Mouse (Mus musculus) bone marrow, adult 2 months (tissue): ENCODE measurements around the gene Abhd12. TPM values are rescaled to one million over a fixed set of nuclear protein-coding genes. Genes with fewer than 3 reads are reported as not detected.

Experiments used
- H3K27ac ChIP-seq: fragments of 200-500 bp; 2 replicates; pipeline ENCODE4 v1.5.1; 2012; ENCODE audit warnings: low read depth, mild to moderate bottlenecking, control low read depth, inconsistent platforms, low read length; ENCODE audit not compliant: control insufficient read depth, poor library complexity, insufficient read depth
- H3K4me1 ChIP-seq: fragments of 200-500 bp; 2 replicates; pipeline ENCODE4 v1.6.1; 2011; ENCODE audit warnings: low read length; ENCODE audit not compliant: control insufficient read depth, insufficient read depth
- H3K4me3 ChIP-seq: fragments of 200-500 bp; replicated peaks from 2 replicates; pipeline ENCODE3; 2011; ENCODE audit warnings: mild to moderate bottlenecking, low read depth, low read length, control low read depth; ENCODE audit not compliant: control insufficient read depth
- CTCF ChIP-seq: fragments of 200-500 bp; IDR thresholded peaks from 2 replicates; pipeline ENCODE4 v1.5.1; 2011; ENCODE audit warnings: low read length, control low read depth; ENCODE audit not compliant: control insufficient read depth, insufficient read depth
- POLR2A ChIP-seq: fragments of 200-500 bp; IDR thresholded peaks from 2 replicates; pipeline ENCODE4 v1.6.1; 2011; ENCODE audit warnings: low read depth, mild to moderate bottlenecking, control low read depth, low read length, borderline replicate concordance; ENCODE audit not compliant: control insufficient read depth
- WGBS: fragments of 180-500 bp; shearing (Covaris S2); methylation state at CpG from one replicate; pipeline ENCODE4 v1.1.7; 2018; 5-methylcytosine and 5-hydroxymethylcytosine counted together
- polyA plus RNA-seq: library from polyadenylated mRNA; stranded (reverse); fragments of >200 nt; gene quantifications from 2 replicates; pipeline ENCODE4 v1.2.4, GENCODE M21; 2011; ENCODE audit warnings: low replicate concordance; ENCODE audit not compliant: missing spikeins, insufficient read depth, insufficient read length

Gene Abhd12
- polyA plus RNA-seq, 1 experiment: 31.7 TPM

DNA sequence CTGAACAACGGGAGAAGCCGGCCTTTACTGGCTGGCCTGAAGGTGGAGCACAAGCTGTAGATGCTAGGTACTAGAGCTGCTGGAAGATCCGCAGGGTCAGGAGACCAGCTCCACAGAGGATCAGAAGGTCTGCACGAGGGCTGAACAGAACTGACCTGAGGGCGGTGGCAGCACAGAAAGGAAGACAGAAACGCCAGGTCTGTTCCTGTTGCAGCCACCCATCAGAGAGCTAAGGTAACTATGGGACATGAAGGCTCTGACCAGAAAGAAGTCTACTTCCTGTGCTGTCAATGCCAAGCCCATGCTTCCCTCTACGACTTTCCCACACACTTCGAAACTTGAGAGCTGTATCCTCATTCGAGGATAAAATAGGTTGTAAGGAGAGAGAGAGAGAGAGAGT is 53.3 kb downstream of the Abhd12 start:
- 39% methylated on average over 9 of the region's 9 CpGs for WGBS
- Histone ChIP-seq H3K4me1 (no peaks in the 10 kb centered on the region), H3K4me3 (no peak overlapping the region), H3K27ac (no peak overlapping the region)
- TF ChIP-seq CTCF (no peak), POLR2A (no peak)

DNA sequence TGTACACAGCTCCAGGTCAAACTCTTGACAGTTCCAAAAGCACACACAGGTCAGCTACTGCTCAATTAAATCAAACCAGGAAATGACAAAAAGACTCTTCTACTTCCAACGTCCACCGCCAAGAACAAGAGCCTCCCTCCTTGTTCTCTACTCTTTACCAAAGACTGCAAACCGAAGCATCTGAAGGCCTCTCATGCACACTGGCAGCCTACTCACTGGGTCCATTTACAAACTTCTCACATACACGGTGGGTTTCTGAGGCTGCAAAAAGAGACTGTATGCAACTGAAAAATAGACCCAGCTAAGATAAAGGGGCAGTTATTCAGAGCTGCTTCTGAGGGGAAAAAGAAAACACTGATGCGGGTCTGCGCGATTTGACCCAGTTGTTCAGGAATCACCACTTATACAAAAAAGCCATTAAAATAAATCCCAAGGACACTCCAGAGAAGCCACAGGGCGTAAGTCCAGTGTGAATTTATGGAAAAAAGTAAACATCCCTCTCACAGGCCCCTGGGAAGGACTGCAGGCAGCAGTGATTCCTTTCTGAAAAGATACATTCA is 57.0 kb downstream of the Abhd12 start:
- 84% methylated on average over 8 of the region's 8 CpGs for whole genome bisulfite sequencing
- no peak for TF ChIP-seq POLR2A
- no peak for TF ChIP-seq CTCF
- Histone ChIP-seq H3K27ac (no peak overlapping the region), H3K4me3 (no peak overlapping the region), H3K4me1 (no peaks in the 10 kb centered on the region)

DNA sequence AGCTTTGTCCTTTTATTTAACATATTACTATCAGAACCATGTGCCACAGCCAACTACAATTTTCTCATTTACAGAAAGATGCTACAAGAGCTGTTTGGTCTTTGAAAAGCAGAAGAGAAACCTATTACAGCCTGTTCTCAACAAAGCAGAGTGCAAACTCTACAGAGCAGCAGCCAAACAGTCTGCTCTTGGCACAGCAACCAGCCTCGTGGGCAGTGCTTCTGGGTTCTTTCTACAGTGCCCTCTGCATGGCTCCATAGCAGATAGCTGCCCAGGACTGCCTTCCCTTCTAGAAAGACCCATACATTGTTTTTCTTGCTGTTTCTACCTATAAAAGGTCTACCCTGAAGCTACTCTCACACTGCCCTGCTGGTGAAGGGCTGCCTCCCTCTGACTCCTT is 59.7 kb downstream of the Abhd12 start:
- H3K4me1 ChIP-seq: no peaks in the 10 kb centered on the region
- 42% methylated on average over 1 of the region's 1 CpGs for whole genome bisulfite sequencing
- H3K27ac ChIP-seq: no peak overlapping the region
- H3K4me3 ChIP-seq: no peak overlapping the region
- TF ChIP-seq CTCF (no peak), POLR2A (no peak)

DNA sequence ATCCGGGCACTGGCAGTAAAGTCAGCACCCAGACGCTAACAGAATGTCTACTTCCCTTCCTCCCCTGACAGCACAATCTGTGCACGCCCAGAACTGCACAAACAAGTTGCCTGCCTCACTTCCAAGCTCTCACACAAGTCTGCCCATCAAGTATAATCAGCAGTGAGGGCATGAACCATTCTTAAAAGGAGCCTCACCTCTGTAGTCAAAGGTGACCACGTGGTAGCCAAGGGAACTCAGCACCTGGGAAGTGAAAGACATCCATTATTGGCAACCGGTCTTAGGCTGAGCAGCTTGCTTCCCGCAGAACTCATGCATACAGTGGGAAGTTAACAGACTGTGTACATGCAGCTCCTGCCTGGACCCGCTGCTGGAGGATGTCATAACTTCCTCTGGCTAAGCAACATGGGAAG is 62.5 kb downstream of the Abhd12 start:
- WGBS: 60% methylated on average over 7 of the region's 7 CpGs
- no peak overlapping the region for H3K27ac ChIP-seq
- TF ChIP-seq POLR2A: no peak
- no peak for TF ChIP-seq CTCF
- H3K4me1 ChIP-seq: no peaks in the 10 kb centered on the region
- no peak overlapping the region for H3K4me3 ChIP-seq

DNA sequence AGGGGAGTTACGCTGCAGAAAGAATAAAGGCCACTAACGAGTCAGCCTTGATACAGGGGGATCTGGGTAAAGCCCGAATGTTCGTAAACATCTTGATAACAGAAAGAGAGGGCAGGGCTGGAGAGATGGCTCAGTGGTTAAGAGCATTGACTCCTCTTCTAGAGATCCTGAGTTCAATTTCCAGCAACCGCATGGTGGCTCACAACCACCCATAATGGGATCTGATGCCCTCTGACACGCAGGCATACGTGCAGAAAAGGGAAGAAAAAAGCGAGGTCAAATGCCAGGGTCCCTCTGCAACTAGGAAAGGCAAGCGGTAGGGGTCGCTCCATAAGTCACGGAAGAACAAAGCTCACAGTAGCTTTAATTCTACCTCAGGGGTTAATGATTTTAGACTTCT is 63.4 kb downstream of the Abhd12 start:
- Histone ChIP-seq H3K27ac (no peak overlapping the region), H3K4me1 (no peaks in the 10 kb centered on the region), H3K4me3 (no peak overlapping the region)
- TF ChIP-seq CTCF (no peak), POLR2A (no peak)
- 88% methylated on average over 11 of the region's 11 CpGs for WGBS

DNA sequence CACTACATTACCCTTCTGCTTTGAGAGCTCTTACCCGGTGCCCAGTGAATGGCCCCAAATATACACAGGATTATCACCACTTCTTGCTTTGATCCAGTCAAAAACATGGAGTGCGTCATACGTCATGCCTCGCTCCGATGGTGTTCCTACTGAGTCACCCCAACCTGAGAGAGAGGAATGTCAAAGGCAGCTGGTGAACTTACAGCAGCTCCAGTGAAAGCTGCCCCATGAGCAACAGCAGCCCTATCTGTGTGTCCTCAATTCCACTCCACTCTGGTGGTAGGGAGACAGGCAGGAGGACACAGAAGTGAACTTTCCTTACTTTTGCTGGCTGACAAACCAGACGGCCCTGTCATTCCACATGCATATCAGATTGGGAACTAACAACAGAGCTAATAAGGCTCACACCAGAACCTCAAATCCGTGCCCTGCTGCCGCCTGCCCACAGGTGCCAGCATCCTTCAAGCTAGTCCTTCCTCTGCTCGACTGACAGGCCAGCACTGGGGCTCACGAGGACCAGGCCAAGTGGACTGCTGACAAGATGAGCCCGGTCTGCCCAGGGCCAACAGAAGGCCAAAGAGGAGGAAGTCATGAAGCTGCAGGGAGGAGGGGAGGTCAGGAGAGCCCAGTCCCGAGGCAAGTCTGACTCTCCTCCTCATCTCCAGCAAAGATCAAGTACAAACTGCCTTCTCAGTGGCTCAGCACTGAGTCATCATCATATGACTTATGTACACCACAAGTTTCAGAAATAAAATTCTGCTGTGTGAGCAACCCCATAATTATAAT is 64.7 kb downstream of the Abhd12 start:
- TF ChIP-seq CTCF: no peak
- TF ChIP-seq POLR2A: no peak
- no peak overlapping the region for H3K4me3 ChIP-seq
- no peaks in the 10 kb centered on the region for H3K4me1 ChIP-seq
- no peak overlapping the region for H3K27ac ChIP-seq
- WGBS: 76% methylated on average over 12 of the region's 12 CpGs

DNA sequence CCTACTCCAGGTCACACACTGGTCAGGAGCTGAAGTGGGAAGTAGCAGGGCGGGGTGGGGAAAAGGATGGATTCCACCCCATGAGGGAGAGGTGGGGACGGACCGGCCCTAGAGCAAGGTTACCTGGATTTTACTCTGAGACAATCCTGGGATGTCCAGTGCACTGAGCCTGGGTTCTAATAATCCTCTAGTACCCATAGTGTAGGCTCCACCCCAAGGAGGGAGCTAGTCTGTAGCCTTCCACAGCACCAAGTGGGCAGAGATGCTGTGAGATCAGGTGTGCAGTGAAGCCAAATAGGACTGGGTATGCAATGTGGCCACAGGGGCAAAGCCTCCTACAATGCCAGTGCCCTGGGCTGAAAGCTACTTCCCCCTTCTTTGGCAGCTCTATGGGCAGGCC is 66.8 kb downstream of the Abhd12 start:
- no peaks in the 10 kb centered on the region for H3K4me1 ChIP-seq

DNA sequence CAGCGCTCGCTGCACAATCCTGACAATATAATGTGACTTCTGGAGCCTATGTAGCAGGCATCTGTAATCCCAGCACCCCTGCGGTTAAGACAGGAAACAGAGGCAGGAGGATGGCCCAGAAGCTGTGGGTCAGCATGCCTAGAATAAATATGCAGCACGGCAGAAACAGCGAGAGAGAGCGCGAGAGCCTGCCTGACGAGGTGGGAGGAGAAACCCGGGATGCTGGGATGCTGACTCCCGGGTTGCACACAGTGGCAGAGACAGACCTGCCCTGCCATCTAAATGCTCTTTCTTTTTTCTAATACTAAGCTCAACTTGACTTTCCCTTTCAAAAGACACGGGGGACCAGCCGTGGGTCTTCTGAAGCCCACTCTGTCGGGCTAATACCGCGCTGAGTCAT is 67.6 kb downstream of the Abhd12 start:
- Histone ChIP-seq H3K27ac (no peak overlapping the region), H3K4me1 (no peaks in the 10 kb centered on the region; the same call in 1 of the 2 replicates)
- no peak for TF ChIP-seq POLR2A
- TF ChIP-seq CTCF: no peak

More for the DNA sequence above, 66.8 kb downstream of the Abhd12 start:
- no peak for TF ChIP-seq CTCF
- TF ChIP-seq POLR2A: no peak
- WGBS: 74% methylated on average over 3 of the region's 3 CpGs
- Histone ChIP-seq H3K4me3 (no peak overlapping the region), H3K27ac (no peak overlapping the region)

DNA sequence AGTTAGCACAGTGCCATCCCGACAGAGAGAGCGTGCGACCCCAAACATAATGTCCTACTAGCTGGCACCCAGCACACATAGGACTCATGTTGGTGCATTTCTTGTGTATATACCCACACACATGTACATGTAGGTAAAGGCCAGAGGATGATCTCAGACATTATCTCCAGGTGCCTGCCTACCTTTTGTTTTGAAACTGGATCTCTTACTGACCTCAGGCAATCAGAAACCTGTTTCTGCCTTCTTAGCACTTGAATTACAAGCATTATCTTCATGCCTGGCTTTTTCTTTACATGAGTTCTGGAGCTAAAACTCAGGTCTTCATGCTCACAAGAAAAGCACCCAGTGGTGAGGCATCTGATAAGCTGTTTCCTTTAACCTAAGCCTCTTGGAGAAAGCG is 68.6 kb downstream of the Abhd12 start:
- 89% methylated on average over 4 of the region's 4 CpGs for WGBS
- Histone ChIP-seq H3K27ac (no peak overlapping the region), H3K4me3 (no peak overlapping the region), H3K4me1 (peaks cover 1% of the 10 kb centered on the region; the same call in 1 of the 2 replicates)
- TF ChIP-seq POLR2A (no peak), CTCF (no peak)

More for the DNA sequence above, 67.6 kb downstream of the Abhd12 start:
- WGBS: 82% methylated on average over 15 of the region's 15 CpGs
- H3K4me3 ChIP-seq: no peak overlapping the region
